Mouse (Mus musculus) forebrain, embryonic 12.5 days (tissue): ENCODE data around the gene Tmem158. TPM values are rescaled to one million over a fixed set of nuclear protein-coding genes. Genes with fewer than 3 reads are reported as not detected.

Experiments
- ATAC-seq: fragments of 200-750 bp; cut with Nextera tagmentation; 2 replicates; pipeline ENCODE4 v1.8.0; 2017; ENCODE audit warnings: moderate TSS enrichment; ENCODE audit not compliant: low FRiP score
- H3K27ac ChIP-seq: fragments of 300-500 bp; sonication (generic); 2 replicates; pipeline ENCODE4 v1.5.1; 2016; ENCODE audit warnings: mild to moderate bottlenecking
- H3K27me3 ChIP-seq: fragments of 300-500 bp; sonication (generic); 2 replicates; pipeline ENCODE4 v1.6.1; 2016; ENCODE audit warnings: mild to moderate bottlenecking
- H3K36me3 ChIP-seq: fragments of 300-500 bp; sonication (generic); replicated peaks from 2 replicates; pipeline ENCODE4 v1.6.1; 2016; ENCODE audit warnings: mild to moderate bottlenecking
- H3K4me1 ChIP-seq: fragments of 300-500 bp; sonication (generic); 2 replicates; pipeline ENCODE4 v1.6.1; 2016
- H3K4me2 ChIP-seq: fragments of 300-500 bp; sonication (generic); 2 replicates; pipeline ENCODE4 v1.6.1; 2016; ENCODE audit warnings: mild to moderate bottlenecking, moderate library complexity
- H3K4me3 ChIP-seq: fragments of 300-500 bp; sonication (generic); replicated peaks from 2 replicates; pipeline ENCODE4 v1.5.1; 2016; ENCODE audit warnings: mild to moderate bottlenecking
- H3K9ac ChIP-seq: fragments of 300-500 bp; sonication (generic); 2 replicates; pipeline ENCODE4 v1.6.1; 2016; ENCODE audit warnings: mild to moderate bottlenecking
- H3K9me3 ChIP-seq: fragments of 300-500 bp; sonication (generic); 2 replicates; pipeline ENCODE4 v1.6.1; 2016
- WGBS: fragments of 180-500 bp; shearing (Covaris S2); methylation state at CpG from one replicate; pipeline ENCODE4 v1.1.7; 2016; 5-methylcytosine and 5-hydroxymethylcytosine counted together
- polyA plus RNA-seq: library from polyadenylated mRNA; unstranded; fragments of >200 nt; fragmentation: Nextera tagmentation; extraction: Ambion mirVana; gene quantifications from 2 replicates; pipeline ENCODE4 v1.2.1, GENCODE M21; 2016

Tmem158 gene
- polyA plus RNA-seq, 1 experiment from 2014 or later = 12.6 TPM

DNA sequence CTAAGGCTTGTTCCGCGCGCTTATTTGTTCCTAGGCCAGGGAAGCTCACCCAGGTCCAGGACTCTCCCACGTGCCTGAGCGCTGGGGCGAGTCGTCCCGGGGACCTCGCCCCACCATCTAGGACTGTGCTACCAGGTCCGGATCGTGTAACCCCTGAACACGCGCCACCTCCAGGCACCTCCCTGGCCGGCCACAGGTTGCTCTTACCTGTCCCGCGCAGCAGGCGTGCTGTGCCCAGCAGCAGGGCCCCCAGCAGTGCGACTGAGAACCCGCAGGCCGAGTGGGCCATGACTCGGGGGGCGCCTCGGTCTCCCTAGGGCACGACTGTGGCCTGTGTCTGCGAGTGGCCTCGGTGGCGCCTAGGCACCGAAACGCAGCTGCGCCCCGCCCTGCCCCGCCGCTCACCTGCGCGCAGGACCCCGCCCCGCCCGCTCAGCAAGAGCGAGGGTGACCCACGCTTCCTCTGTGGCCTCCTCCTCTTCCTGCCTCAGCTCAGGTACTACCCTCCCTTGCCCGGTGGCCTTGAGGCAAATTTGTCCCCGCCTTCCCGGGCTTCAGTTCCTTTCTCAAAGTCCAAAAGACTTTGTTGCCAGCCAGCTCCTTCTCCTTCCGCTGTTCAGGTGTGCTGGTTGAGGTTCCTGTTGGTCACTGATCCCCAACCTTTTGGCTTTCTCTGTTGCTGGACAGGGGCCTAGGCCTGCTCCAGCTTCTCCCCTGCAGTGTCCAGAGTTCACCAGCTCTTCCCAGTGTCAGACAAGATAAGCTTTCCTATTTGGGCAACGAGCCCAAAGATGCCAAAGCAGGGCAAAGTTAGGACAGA is 44.7 kb downstream of the Tmem158 start, which contains the start of gene Cdcp1:
TSS of gene Cdcp1 (minus strand) at position 418 of the 820 bp plus-strand sequence.
- no peak for ATAC-seq
- 6% methylated on average over 40 of the region's 45 CpGs for WGBS
- no peaks in the 10 kb centered on the region for H3K36me3 ChIP-seq
- no peak within 1 kb of the TSS for H3K27ac ChIP-seq
- H3K27me3 ChIP-seq = peaks cover 32% of the 10 kb centered on the region
- peak within 1 kb of the TSS; percentile 27 for H3K4me3 ChIP-seq
- H3K9ac ChIP-seq = no peak within 1 kb of the TSS
- H3K9me3 ChIP-seq = no peaks in the 10 kb centered on the region
- H3K4me1 ChIP-seq = peaks cover 5% of the 10 kb centered on the region; the same call in 1 of the 2 replicates
- peak within 1 kb of the TSS; percentile 50 for H3K4me2 ChIP-seq

GRCm38 (mm10) chr9:123213371-123213770 is 47.2 kb downstream of the Tmem158 start:
- Histone ChIP-seq H3K4me2 (no peak overlapping the region), H3K9me3 (no peaks in the 10 kb centered on the region), H3K27me3 (peaks cover 32% of the 10 kb centered on the region), H3K9ac (no peak overlapping the region), H3K4me3 (no peak overlapping the region), H3K36me3 (no peaks in the 10 kb centered on the region), H3K27ac (no peak overlapping the region), H3K4me1 (peaks cover 5% of the 10 kb centered on the region; the same call in 1 of the 2 replicates)
- 80% methylated on average over 9 of the region's 9 CpGs for WGBS
- no peak for ATAC-seq

Other genes starting within 250 kb of the Tmem158 start
- gene Tmem42, start 239.4 kb downstream of the Tmem158 start, polyA plus RNA-seq = 16.6 and 17.8 TPM in 2 replicates
- 0.88 and 0.97 TPM in 2 replicates for gene Tgm4, start 226.0 kb downstream of the Tmem158 start, polyA plus RNA-seq
- 82.2 and 83.4 TPM in 2 replicates for gene Zdhhc3, start 147.6 kb downstream of the Tmem158 start, polyA plus RNA-seq
- gene Exosc7, start 147.5 kb downstream of the Tmem158 start, polyA plus RNA-seq = 111 and 116 TPM in 2 replicates
- gene Clec3b, start 109.8 kb downstream of the Tmem158 start, polyA plus RNA-seq = 0.32 TPM in 1 of 2 replicates, not detected in the other
- gene Cdcp1, start 44.7 kb downstream of the Tmem158 start, polyA plus RNA-seq = 0.73 and 0.77 TPM in 2 replicates
- gene Lars2, start 106.2 kb upstream of the Tmem158 start, polyA plus RNA-seq = 1,169 and 1,259 TPM in 2 replicates
- gene Limd1, start 217.9 kb upstream of the Tmem158 start, polyA plus RNA-seq = 44.8 and 46.2 TPM in 2 replicates